Mouse (Mus musculus) frontal cortex, adult 2 months (tissue): Measurements from ENCODE around the gene Mif4gd. TPM values are rescaled to one million over a fixed set of nuclear protein-coding genes. Genes with fewer than 3 reads are reported as not detected.
"Not testable (repeated sequence)": the region's sequence is repeated elsewhere in the genome, so short reads cannot be mapped to it uniquely, and the experiment has no call there.

ENCODE experiments used
- DNase-seq, 2 experiments: peaks; one replicate each; pipeline ENCODE4 v3.0.0; 2022; ENCODE audit warnings: low spot score in 1 of 2; ENCODE audit errors: extremely low spot score in 1 of 2
- polyA plus RNA-seq: library from polyadenylated mRNA; depleted of rRNA; stranded (reverse); fragments of >200 nt; gene quantifications from 2 replicates; pipeline ENCODE4 v1.2.3, GENCODE M21; 2012; rRNA removed

Mif4gd gene
- polyA plus RNA-seq, result 36.3 and 38.9 TPM in 2 replicates

DNA sequence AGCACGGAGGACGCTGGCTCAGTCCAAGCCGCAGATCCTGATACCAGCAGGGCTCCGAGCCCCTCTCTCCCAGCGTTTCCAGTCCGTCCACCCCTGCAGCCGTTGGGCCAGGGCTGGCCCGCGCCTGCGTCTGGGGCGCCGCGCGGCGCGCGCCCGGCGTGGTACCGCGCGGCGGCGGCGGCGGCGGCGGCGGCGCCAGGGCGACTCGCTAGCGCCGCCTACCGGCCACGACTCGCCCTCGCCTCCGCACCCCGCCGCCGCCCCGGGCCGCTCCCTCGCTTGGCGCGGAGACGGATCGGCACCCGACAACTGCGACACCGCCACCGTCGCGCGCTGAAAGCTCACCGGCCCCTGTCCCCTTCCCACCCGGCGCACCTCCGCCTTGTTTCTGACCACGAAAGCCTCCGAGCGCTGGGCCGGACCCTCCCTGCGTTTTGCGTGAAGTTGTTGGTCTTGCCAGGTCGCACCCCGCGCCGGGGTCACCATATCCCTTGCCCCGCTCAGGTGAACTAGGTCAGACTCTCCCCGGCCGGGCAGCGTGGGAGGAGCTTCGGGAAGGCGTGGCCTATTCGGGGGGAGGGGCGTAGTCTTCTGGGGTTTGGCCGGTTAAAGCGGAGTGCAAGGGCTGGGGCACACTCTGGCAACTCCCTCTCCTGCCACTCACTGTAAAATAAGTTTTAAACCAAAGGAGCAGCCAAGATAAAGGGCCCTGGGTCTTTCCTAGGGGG lies at the start of gene Mif4gd:
Gene Mif4gd (minus strand): TSS at position 560 of the 728 bp plus-strand sequence.
- DNase-seq, result peak; percentile 50 to 76

DNA sequence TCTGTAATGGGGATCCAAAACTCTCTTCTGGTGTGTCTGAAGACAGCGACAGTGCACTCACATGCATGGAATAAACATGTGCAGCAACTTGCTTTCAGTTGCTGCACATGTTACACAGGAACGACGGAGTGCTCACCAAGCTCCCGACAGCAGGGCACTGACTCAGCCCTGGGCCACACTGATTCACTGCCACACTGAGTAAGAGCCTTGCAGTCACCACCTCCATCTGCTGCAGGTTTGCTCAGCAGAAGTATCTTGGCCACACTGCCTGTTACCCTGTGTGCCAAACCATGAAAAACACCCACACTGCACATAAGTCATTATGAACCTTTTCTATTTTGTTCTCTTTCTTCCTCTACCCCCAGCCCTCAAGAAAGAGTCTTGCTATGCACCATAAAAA lies 47.6 kb upstream of the Mif4gd start:
- peak; percentile 66 to 71 for DNase-seq

DNA sequence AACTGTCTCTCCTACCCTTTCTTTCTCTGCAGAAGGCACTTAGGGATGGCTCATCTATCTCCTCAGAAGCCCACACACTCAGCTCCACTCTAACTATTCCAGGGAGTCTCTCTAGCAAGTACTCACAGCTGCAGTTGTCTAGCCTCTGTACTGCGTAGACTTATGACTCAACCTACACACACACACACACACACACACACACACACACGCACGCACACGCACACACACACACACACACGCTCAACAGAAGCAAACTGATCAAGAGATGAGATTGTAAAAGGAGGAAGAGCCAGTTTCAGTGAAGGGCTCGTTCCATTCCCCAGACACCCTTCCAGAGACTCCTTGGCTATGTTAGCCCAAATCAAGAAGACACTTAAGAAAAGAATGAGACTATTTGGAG lies 45.8 kb upstream of the Mif4gd start:
- DNase-seq, result peak in 1 of 2 experiments; percentile 60

- DNase-seq, result no peak
These were observed 41.4 kb upstream of the Mif4gd start for GRCm38 (mm10) chr11:115654128-115654527.

GRCm38 (mm10) chr11:115653194-115653593 lies 40.4 kb upstream of the Mif4gd start:
- DNase-seq, result peak in 1 of 2 experiments; percentile 57

- no peak for DNase-seq
These were observed 38.9 kb upstream of the Mif4gd start for GRCm38 (mm10) chr11:115651680-115652079.

GRCm38 (mm10) chr11:115649706-115650105 lies 36.9 kb upstream of the Mif4gd start:
- peak in 1 of 2 experiments; percentile 55 for DNase-seq

- DNase-seq, result peak in 1 of 2 experiments; percentile 79
These were observed 34.7 kb upstream of the Mif4gd start for GRCm38 (mm10) chr11:115647459-115647858.

GRCm38 (mm10) chr11:115646439-115646838 lies 33.7 kb upstream of the Mif4gd start:
- DNase-seq, result no peak

GRCm38 (mm10) chr11:115645498-115645897 lies 32.7 kb upstream of the Mif4gd start:
- not testable (repeated sequence) for DNase-seq

GRCm38 (mm10) chr11:115644308-115644707 lies 31.5 kb upstream of the Mif4gd start:
- no peak for DNase-seq

GRCm38 (mm10) chr11:115643265-115643664 lies 30.5 kb upstream of the Mif4gd start:
- DNase-seq, result no peak

- DNase-seq, result no peak
These were observed 29.9 kb upstream of the Mif4gd start for GRCm38 (mm10) chr11:115642705-115643104.

DNA sequence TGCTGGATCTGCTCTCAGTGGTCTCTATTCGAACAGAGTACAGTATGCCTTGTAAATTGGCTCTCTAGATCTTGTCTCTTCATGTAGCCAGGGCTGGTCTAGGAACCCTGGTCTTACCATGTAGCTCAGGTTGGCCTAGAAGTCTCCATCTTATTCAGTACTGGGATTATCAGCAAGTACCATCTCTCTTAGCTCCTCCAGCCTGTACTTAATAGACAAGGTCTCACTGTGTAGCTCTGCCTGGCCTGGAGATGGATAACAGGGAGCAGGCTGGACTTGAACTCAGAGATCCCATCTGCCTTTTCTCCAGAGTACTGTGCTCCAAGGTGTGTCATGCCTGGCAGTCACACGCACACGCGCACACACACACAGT lies 28.9 kb upstream of the Mif4gd start:
- DNase-seq, result no peak

- peak in 1 of 2 experiments; percentile 52 for DNase-seq
These were observed 28.4 kb upstream of the Mif4gd start for GRCm38 (mm10) chr11:115640978-115641663.

GRCm38 (mm10) chr11:115640311-115640828 lies 27.6 kb upstream of the Mif4gd start:
- DNase-seq, result no peak

GRCm38 (mm10) chr11:115639540-115639939 lies 26.8 kb upstream of the Mif4gd start:
- no peak for DNase-seq

- DNase-seq, result no peak
These were observed 26.0 kb upstream of the Mif4gd start for GRCm38 (mm10) chr11:115638498-115639409.

DNA sequence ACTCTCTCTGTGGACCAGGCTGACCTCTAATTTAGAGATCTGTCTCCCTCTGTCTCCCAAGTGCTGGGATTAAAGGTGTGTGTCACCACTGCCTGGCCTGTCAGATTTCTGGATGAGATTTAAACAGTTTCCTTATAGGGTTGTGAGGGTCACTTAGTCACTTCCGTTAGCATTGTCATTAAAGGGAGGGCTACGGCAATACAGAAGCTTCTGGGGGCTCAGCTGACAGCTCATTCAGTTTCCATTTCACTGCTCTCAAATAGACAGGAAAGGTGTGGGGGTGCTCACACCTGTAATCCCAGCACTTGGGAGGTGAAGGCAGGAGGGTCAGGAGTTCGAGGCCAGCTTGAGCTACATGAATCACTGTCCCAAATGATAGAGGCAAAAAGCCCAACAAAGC lies 24.2 kb upstream of the Mif4gd start:
- DNase-seq, result no peak

DNA sequence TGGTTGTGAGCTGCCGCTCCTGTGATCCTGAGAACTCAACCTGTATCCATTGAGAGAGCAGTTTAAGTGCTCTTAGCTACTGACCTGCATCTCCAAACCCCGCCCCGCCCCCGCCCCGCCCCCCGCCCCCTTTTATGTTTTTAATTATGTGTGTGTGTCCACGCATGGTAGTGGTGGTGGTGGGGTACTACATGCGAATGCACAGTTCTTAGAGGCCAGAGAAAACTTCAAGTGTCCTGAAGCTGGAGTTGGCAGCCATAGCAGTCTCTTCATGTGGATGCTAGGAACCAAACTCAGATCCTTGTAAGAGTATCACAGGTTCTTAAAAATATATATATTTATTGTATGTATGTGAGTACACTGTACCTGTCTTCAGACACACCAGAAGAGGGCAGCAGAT lies 22.7 kb upstream of the Mif4gd start:
- no peak for DNase-seq

GRCm38 (mm10) chr11:115635041-115635440 lies 22.3 kb upstream of the Mif4gd start:
- DNase-seq, result no peak
